Mouse (Mus musculus) lung, postnatal 0 days (tissue): ENCODE results near the gene Arhgap15. TPM values are rescaled to one million over a fixed set of nuclear protein-coding genes. Genes with fewer than 3 reads are reported as not detected.
A peak's percentile ranks its signal among the peaks of the same experiment; 100 is the strongest.

Source experiments
- ATAC-seq: fragments of 200-750 bp; cut with Nextera tagmentation; 2 replicates; pipeline ENCODE4 v1.8.0; 2017; ENCODE audit warnings: moderate library complexity
- DNase-seq: peaks from one replicate; pipeline ENCODE4 v3.0.0-alpha.2; 2016; ENCODE audit warnings: low spot score
- H3K27ac ChIP-seq: fragments of 300-500 bp; sonication (generic); 2 replicates; pipeline ENCODE4 v1.5.1; 2014; ENCODE audit warnings: antibody characterized with exemption, mild to moderate bottlenecking, low read length, mixed read lengths
- H3K27me3 ChIP-seq: fragments of 300-500 bp; sonication (generic); replicated peaks from 2 replicates; pipeline ENCODE4 v1.6.1; 2014; ENCODE audit warnings: low read length, mixed read lengths; ENCODE audit not compliant: insufficient read depth
- H3K36me3 ChIP-seq: fragments of 300-500 bp; sonication (generic); 2 replicates; pipeline ENCODE4 v1.6.1; 2014; ENCODE audit warnings: low read length, mixed read lengths; ENCODE audit not compliant: insufficient read depth
- H3K4me1 ChIP-seq: fragments of 300-500 bp; sonication (generic); 2 replicates; pipeline ENCODE4 v1.6.1; 2014; ENCODE audit warnings: antibody characterized with exemption, low read depth, low read length, mixed read lengths; ENCODE audit not compliant: insufficient read depth
- H3K4me2 ChIP-seq: fragments of 300-500 bp; sonication (generic); replicated peaks from 2 replicates; pipeline ENCODE4 v1.6.1; 2014; ENCODE audit warnings: low read depth, mild to moderate bottlenecking, low read length, moderate library complexity, mixed read lengths
- H3K4me3 ChIP-seq: fragments of 300-500 bp; sonication (generic); 2 replicates; pipeline ENCODE4 v1.5.1; 2014; ENCODE audit warnings: low read depth, low read length
- H3K9ac ChIP-seq: fragments of 300-500 bp; sonication (generic); replicated peaks from 2 replicates; pipeline ENCODE4 v1.6.1; 2014; ENCODE audit warnings: low read depth, mild to moderate bottlenecking
- H3K9me3 ChIP-seq: fragments of 300-500 bp; sonication (generic); 2 replicates; pipeline ENCODE4 v1.6.1; 2016; ENCODE audit warnings: low read length, mixed read lengths
- CTCF ChIP-seq: IDR thresholded peaks from 2 replicates; pipeline ENCODE4 v1.5.1; 2016; ENCODE audit warnings: antibody characterized with exemption, mild to moderate bottlenecking
- EP300 ChIP-seq: IDR thresholded peaks from 2 replicates; pipeline ENCODE4 v1.6.1; 2016; ENCODE audit warnings: antibody characterized with exemption, mild to moderate bottlenecking, control low read depth
- WGBS: fragments of 180-500 bp; shearing (Covaris S2); extraction: QIAGEN DNeasy Blood & Tissue Kit; methylation state at CpG from one replicate; pipeline ENCODE4 v1.1.7; 2014; 5-methylcytosine and 5-hydroxymethylcytosine counted together
- polyA plus RNA-seq: library from polyadenylated mRNA; unstranded; fragments of >200 nt; fragmentation: Nextera tagmentation; extraction: Ambion mirVana; gene quantifications from 2 replicates; pipeline ENCODE4 v1.2.1, GENCODE M21; 2015

Gene Arhgap15
- polyA plus RNA-seq, 1 experiment from 2014 or later, result 1.5 TPM

DNA sequence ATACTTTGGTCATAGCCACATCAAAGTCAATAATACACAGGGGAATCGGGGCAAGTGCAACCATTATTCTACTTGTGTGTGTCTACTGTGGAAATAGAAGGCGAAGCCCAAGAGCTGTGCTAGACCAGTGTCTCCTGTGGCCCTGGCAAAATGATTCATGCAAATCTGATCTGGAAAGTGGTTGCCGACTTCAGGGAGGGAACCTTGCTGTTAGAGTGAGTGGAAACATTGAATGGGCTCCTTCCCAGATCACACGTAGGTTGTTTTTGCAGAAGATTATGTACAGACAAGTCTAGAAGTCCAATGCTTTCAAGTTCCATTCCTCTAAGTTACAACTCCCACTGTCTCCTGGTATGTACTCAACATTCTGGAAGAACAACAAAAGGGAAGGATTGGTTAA, 606.2 kb downstream of the Arhgap15 start:
- H3K4me1 ChIP-seq, result no peaks in the 10 kb centered on the region
- no peak overlapping the region for H3K27ac ChIP-seq
- no peak overlapping the region for H3K4me3 ChIP-seq
- no peak overlapping the region for H3K9ac ChIP-seq
- WGBS, result 78% methylated on average over 4 of the region's 4 CpGs
- no peaks in the 10 kb centered on the region for H3K9me3 ChIP-seq
- no peaks in the 10 kb centered on the region for H3K36me3 ChIP-seq
- ATAC-seq (no peak), DNase-seq (peak; percentile 11)
- TF ChIP-seq CTCF (no peak), EP300 (no peak)
- H3K4me2 ChIP-seq, result 0 out of 2 replicates have a peak overlapping the region, but pooled peaks have one; percentile 11
- H3K27me3 ChIP-seq, result no peaks in the 10 kb centered on the region

DNA sequence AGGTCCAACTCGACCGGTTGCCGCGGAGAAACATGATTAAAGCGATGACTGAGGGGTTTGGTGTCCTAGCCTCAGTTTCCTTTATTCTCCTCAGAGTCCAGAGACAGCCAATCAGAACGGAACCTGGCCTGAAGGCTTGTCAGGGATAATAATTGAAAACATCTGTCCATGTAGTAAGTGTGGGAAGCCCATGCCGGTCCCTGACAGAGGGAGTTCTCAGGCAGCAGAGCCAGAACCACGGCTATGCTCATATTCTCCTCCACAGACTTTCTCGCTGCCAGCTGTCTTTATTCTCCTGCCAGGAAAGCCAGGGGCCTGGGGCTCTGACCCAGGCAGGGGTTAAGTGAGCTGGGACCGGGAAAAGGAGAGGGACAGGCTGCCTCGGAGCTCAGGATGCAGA, 606.7 kb downstream of the Arhgap15 start:
- H3K27me3 ChIP-seq, result no peaks in the 10 kb centered on the region
- no peak for ATAC-seq
- no peaks in the 10 kb centered on the region for H3K9me3 ChIP-seq
- H3K27ac ChIP-seq, result no peak overlapping the region
- H3K4me3 ChIP-seq, result no peak overlapping the region
- H3K36me3 ChIP-seq, result no peaks in the 10 kb centered on the region
- 51% methylated on average over 11 of the region's 11 CpGs for WGBS
- 0 out of 2 replicates have a peak overlapping the region, but pooled peaks have one; percentile 11 for H3K4me2 ChIP-seq
- DNase-seq, result no peak
- TF ChIP-seq CTCF (no peak), EP300 (no peak)
- no peaks in the 10 kb centered on the region for H3K4me1 ChIP-seq
- no peak overlapping the region for H3K9ac ChIP-seq

DNA sequence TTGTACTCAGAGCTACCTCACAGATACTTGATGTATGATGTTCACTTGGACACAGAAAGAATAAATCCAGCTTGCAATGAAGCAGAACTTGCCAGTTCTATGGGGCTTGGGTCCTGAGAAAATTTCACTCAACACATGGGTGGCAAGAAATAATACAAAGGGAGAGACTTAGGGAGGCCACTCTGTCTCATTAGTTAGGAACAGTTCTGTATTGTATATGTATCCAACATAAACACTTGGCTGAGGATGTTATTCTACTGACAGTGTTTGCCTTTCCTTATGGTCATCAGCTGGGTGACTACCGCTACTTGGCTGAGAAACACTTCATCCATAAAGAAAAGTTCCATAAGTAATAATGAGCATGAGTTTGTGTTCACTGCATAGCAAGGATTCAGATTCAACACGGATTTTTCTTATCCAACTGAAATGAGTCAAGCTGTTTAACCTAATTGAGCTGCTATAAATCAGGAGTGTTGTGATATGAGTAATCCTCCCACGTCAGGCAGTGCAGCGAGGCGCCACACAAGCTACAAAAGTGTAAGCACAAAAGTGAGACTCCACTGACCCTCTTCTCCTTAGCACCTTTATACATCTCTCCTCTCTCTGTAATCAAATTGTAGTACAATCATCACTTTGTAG, 607.7 kb downstream of the Arhgap15 start:
- no peaks in the 10 kb centered on the region for H3K9me3 ChIP-seq
- 73% methylated on average over 5 of the region's 5 CpGs for WGBS
- H3K4me3 ChIP-seq, result no peak overlapping the region
- no peak overlapping the region for H3K4me2 ChIP-seq
- DNase-seq, result no peak
- H3K9ac ChIP-seq, result no peak overlapping the region
- H3K4me1 ChIP-seq, result no peaks in the 10 kb centered on the region
- no peaks in the 10 kb centered on the region for H3K36me3 ChIP-seq
- H3K27me3 ChIP-seq, result no peaks in the 10 kb centered on the region
- TF ChIP-seq CTCF (no peak), EP300 (no peak)
- ATAC-seq, result no peak
- H3K27ac ChIP-seq, result no peak overlapping the region

DNA sequence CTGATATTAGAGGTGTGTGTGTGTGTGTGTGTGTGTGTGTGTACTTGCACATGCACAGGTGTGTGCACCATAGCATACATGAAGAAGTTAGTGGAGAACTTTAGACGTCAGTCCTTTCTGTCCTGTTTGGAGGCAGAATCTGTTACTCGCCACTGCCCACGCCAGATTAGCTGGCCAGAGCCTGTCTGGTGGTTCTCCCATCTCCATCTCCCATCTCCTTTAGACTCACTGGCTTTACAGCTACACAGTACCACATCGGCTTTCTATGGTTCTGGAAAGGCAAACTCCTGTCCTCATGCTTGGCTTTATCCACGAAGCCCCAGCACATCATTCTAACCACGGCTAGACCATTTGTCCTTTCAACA, 608.2 kb downstream of the Arhgap15 start:
- Histone ChIP-seq H3K4me2 (no peak overlapping the region), H3K4me3 (no peak overlapping the region), H3K36me3 (no peaks in the 10 kb centered on the region), H3K9me3 (no peaks in the 10 kb centered on the region), H3K4me1 (no peaks in the 10 kb centered on the region), H3K27ac (no peak overlapping the region), H3K9ac (no peak overlapping the region), H3K27me3 (no peaks in the 10 kb centered on the region)
- WGBS, result 82% methylated on average over 6 of the region's 6 CpGs
- DNase-seq (no peak), ATAC-seq (no peak)
- TF ChIP-seq EP300, result no peak
- no peak for TF ChIP-seq CTCF

DNA sequence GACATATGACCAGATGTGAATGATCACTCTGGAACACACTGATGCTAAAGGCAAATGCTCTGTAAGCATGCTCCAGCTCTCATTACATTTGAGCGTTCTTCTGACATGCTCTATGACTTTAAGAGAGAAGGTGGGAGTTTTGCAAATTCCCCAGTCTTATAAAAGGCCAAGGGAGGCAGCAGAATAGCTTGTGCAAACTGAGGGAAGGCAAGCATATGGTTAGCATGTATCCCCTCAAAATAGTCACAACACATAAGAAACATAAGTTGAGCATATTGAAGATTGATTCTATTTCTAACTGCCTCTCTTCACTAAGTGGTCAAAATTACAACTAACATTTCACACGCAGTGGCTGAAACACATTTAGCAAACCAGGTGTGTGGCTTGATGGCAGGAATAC, 631.6 kb downstream of the Arhgap15 start:
- WGBS, result 79% methylated on average over 2 of the region's 2 CpGs
- no peak for DNase-seq
- Histone ChIP-seq H3K9ac (no peak overlapping the region), H3K4me2 (no peak overlapping the region), H3K27me3 (no peaks in the 10 kb centered on the region), H3K36me3 (no peaks in the 10 kb centered on the region), H3K4me3 (no peak overlapping the region), H3K27ac (no peak overlapping the region), H3K4me1 (no peaks in the 10 kb centered on the region), H3K9me3 (no peaks in the 10 kb centered on the region)
- ATAC-seq, result no peak
- TF ChIP-seq CTCF (no peak), EP300 (no peak)

DNA sequence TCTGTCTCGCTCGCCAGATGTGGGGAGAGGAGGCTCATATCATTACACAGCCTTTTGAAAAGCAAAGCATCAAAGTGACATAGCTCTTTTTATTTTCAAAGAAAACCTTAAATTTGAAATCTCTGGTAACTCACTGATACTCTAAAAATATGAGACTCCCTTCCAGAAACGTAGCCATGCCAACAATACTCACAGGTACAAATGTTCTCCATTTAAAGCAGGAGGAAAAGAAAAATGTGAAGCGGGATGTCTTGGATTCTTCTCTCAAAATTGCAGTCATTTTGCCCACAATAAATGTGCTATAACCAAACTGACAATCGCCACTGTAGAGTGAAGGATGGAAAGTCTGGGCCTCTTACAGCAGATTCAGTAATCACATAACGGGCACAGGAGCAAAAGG, 635.9 kb downstream of the Arhgap15 start:
- TF ChIP-seq CTCF (no peak), EP300 (no peak)
- no peak overlapping the region for H3K4me3 ChIP-seq
- H3K9ac ChIP-seq, result no peak overlapping the region
- no peak overlapping the region for H3K4me2 ChIP-seq
- no peak overlapping the region for H3K27ac ChIP-seq
- ATAC-seq (no peak), DNase-seq (no peak)
- WGBS, result 92% methylated on average over 6 of the region's 6 CpGs
- H3K36me3 ChIP-seq, result no peaks in the 10 kb centered on the region
- H3K9me3 ChIP-seq, result no peaks in the 10 kb centered on the region
- H3K4me1 ChIP-seq, result no peaks in the 10 kb centered on the region
- H3K27me3 ChIP-seq, result no peaks in the 10 kb centered on the region

DNA sequence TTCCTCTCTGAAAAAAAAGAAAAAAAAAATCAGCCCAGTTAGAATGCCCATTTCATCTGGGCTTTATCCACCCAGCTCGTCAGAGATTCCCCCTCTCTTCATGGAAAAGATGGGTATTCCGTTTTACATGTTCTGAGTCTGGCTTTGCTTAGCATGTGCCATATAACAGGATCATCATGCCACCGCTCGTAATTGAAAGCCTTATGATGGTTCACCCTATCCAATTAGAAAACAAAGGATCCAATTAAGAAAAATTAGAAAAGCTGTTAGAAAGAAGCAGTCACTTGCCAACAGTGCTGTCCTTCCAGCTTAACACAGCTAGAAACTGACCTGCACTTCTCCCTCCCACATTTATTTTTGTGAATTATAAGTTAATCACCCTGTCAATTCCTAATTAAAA, 640.9 kb downstream of the Arhgap15 start:
- ATAC-seq (no peak), DNase-seq (no peak)
- Histone ChIP-seq H3K4me3 (no peak overlapping the region), H3K27me3 (no peaks in the 10 kb centered on the region), H3K36me3 (no peaks in the 10 kb centered on the region), H3K4me1 (no peaks in the 10 kb centered on the region), H3K27ac (no peak overlapping the region), H3K9ac (no peak overlapping the region), H3K4me2 (no peak overlapping the region), H3K9me3 (no peaks in the 10 kb centered on the region)
- WGBS, result 91% methylated on average over 4 of the region's 4 CpGs
- no peak for TF ChIP-seq EP300
- TF ChIP-seq CTCF, result no peak
